Mouse (Mus musculus): ENCODE measurements around the gene Pip5k1b. TPM values are rescaled to one million over a fixed set of nuclear protein-coding genes. Genes with fewer than 3 reads are reported as not detected.

Pip5k1b gene
- polyA plus RNA-seq, 1 experiment from 2014 or later = 10.9 TPM

GRCm38 (mm10) chr19:24271326-24271725, 284.3 kb downstream of the Pip5k1b start:
- Histone ChIP-seq H3K27ac (replicated peaks in 1 of 2; ENCODE audit: control insufficient read depth in 1 of 2, insufficient read depth in 1 of 2, low read depth in 2 of 2, low read length in 2 of 2) (no peak overlapping the region), H3K9ac (ENCODE audit: low read length) (peak overlapping the region; percentile 32; the same call in 1 of the 2 replicates), H3K4me3 (ENCODE audit: control insufficient read depth in 1 of 2, insufficient read depth in 1 of 2, low read depth in 1 of 2, low read length in 2 of 2) (0 out of 4 replicates have a peak overlapping the region, but pooled peaks of 1 of the 2 experiments have one; percentile 14), H3K4me2 (ENCODE audit: low read length) (peak overlapping the region; percentile 46), H3K36me3 (ENCODE audit: control insufficient read depth, insufficient read depth, low read length) (peaks cover 55% of the 10 kb centered on the region), H3K9me3 (ENCODE audit: control insufficient read depth, low read length) (no peaks in the 10 kb centered on the region), H3K27me3 (ENCODE audit: control insufficient read depth, insufficient read depth, low read length) (no peaks in the 10 kb centered on the region), H3K4me1 (ENCODE audit: control insufficient read depth in 2 of 2, insufficient read depth in 2 of 2, low read length in 2 of 2) (peaks cover 0 to 3% of the 10 kb centered on the region in 2 experiments; a peak in 2 of 4 replicates)
- ATAC-seq (ENCODE audit: insufficient number of reproducible peaks, insufficient read depth, low FRiP score, low read depth) = no peak
- WGBS = 49% methylated on average over 7 of the region's 7 CpGs

GRCm38 (mm10) chr19:24268531-24268930, 287.1 kb downstream of the Pip5k1b start:
- H3K27me3 ChIP-seq (ENCODE audit: control insufficient read depth, insufficient read depth, low read length) = no peaks in the 10 kb centered on the region
- no peaks in the 10 kb centered on the region for H3K9me3 ChIP-seq (ENCODE audit: control insufficient read depth, low read length)
- WGBS = 79% methylated on average over 4 of the region's 4 CpGs
- H3K4me3 ChIP-seq (ENCODE audit: control insufficient read depth in 1 of 2, insufficient read depth in 1 of 2, low read depth in 1 of 2, low read length in 2 of 2) = no peak overlapping the region
- no peak for ATAC-seq (ENCODE audit: insufficient number of reproducible peaks, insufficient read depth, low FRiP score, low read depth)
- peaks cover 62% of the 10 kb centered on the region for H3K36me3 ChIP-seq (ENCODE audit: control insufficient read depth, insufficient read depth, low read length)
- H3K27ac ChIP-seq (replicated peaks in 1 of 2; ENCODE audit: control insufficient read depth in 1 of 2, insufficient read depth in 1 of 2, low read depth in 2 of 2, low read length in 2 of 2) = no peak overlapping the region
- H3K9ac ChIP-seq (ENCODE audit: low read length) = no peak overlapping the region
- H3K4me1 ChIP-seq (ENCODE audit: control insufficient read depth in 2 of 2, insufficient read depth in 2 of 2, low read length in 2 of 2) = peaks cover 0 to 3% of the 10 kb centered on the region in 2 experiments; a peak in 2 of 4 replicates
- H3K4me2 ChIP-seq (ENCODE audit: low read length) = no peak overlapping the region

GRCm38 (mm10) chr19:24266046-24266830, 289.4 kb downstream of the Pip5k1b start:
- Histone ChIP-seq H3K9ac (ENCODE audit: low read length) (no peak overlapping the region), H3K27me3 (ENCODE audit: control insufficient read depth, insufficient read depth, low read length) (no peaks in the 10 kb centered on the region), H3K4me1 (ENCODE audit: control insufficient read depth in 2 of 2, insufficient read depth in 2 of 2, low read length in 2 of 2) (no peaks in the 10 kb centered on the region), H3K36me3 (ENCODE audit: control insufficient read depth, insufficient read depth, low read length) (peaks cover 76% of the 10 kb centered on the region), H3K9me3 (ENCODE audit: control insufficient read depth, low read length) (no peaks in the 10 kb centered on the region), H3K4me2 (ENCODE audit: low read length) (no peak overlapping the region), H3K4me3 (ENCODE audit: control insufficient read depth in 1 of 2, insufficient read depth in 1 of 2, low read depth in 1 of 2, low read length in 2 of 2) (no peak overlapping the region), H3K27ac (replicated peaks in 1 of 2; ENCODE audit: control insufficient read depth in 1 of 2, insufficient read depth in 1 of 2, low read depth in 2 of 2, low read length in 2 of 2) (no peak overlapping the region)
- no peak for ATAC-seq (ENCODE audit: insufficient number of reproducible peaks, insufficient read depth, low FRiP score, low read depth)
- WGBS = 83% methylated on average over 7 of the region's 7 CpGs

GRCm38 (mm10) chr19:24264991-24265390, 290.7 kb downstream of the Pip5k1b start:
- H3K4me2 ChIP-seq (ENCODE audit: low read length) = no peak overlapping the region
- no peaks in the 10 kb centered on the region for H3K27me3 ChIP-seq (ENCODE audit: control insufficient read depth, insufficient read depth, low read length)
- H3K36me3 ChIP-seq (ENCODE audit: control insufficient read depth, insufficient read depth, low read length) = peaks cover 74% of the 10 kb centered on the region
- ATAC-seq (ENCODE audit: insufficient number of reproducible peaks, insufficient read depth, low FRiP score, low read depth) = 0 out of 2 replicates have a peak, but pooled peaks have one; percentile 60
- WGBS = 44% methylated on average over 7 of the region's 7 CpGs
- H3K9me3 ChIP-seq (ENCODE audit: control insufficient read depth, low read length) = no peaks in the 10 kb centered on the region
- H3K4me1 ChIP-seq (ENCODE audit: control insufficient read depth in 2 of 2, insufficient read depth in 2 of 2, low read length in 2 of 2) = peaks cover 0 to 2% of the 10 kb centered on the region in 2 experiments; a peak in 2 of 4 replicates
- H3K9ac ChIP-seq (ENCODE audit: low read length) = no peak overlapping the region
- H3K27ac ChIP-seq (replicated peaks in 1 of 2; ENCODE audit: control insufficient read depth in 1 of 2, insufficient read depth in 1 of 2, low read depth in 2 of 2, low read length in 2 of 2) = no peak overlapping the region
- H3K4me3 ChIP-seq (ENCODE audit: control insufficient read depth in 1 of 2, insufficient read depth in 1 of 2, low read depth in 1 of 2, low read length in 2 of 2) = no peak overlapping the region

GRCm38 (mm10) chr19:24262736-24263135, 292.9 kb downstream of the Pip5k1b start:
- H3K27ac ChIP-seq (replicated peaks in 1 of 2; ENCODE audit: control insufficient read depth in 1 of 2, insufficient read depth in 1 of 2, low read depth in 2 of 2, low read length in 2 of 2) = no peak overlapping the region
- H3K27me3 ChIP-seq (ENCODE audit: control insufficient read depth, insufficient read depth, low read length) = no peaks in the 10 kb centered on the region
- no peak overlapping the region for H3K4me2 ChIP-seq (ENCODE audit: low read length)
- H3K36me3 ChIP-seq (ENCODE audit: control insufficient read depth, insufficient read depth, low read length) = peaks cover 65% of the 10 kb centered on the region
- no peak overlapping the region for H3K4me3 ChIP-seq (ENCODE audit: control insufficient read depth in 1 of 2, insufficient read depth in 1 of 2, low read depth in 1 of 2, low read length in 2 of 2)
- H3K9ac ChIP-seq (ENCODE audit: low read length) = no peak overlapping the region
- ATAC-seq (ENCODE audit: insufficient number of reproducible peaks, insufficient read depth, low FRiP score, low read depth) = no peak
- H3K9me3 ChIP-seq (ENCODE audit: control insufficient read depth, low read length) = no peaks in the 10 kb centered on the region
- 85% methylated on average over 14 of the region's 14 CpGs for WGBS
- H3K4me1 ChIP-seq (ENCODE audit: control insufficient read depth in 2 of 2, insufficient read depth in 2 of 2, low read length in 2 of 2) = peaks cover 8 to 17% of the 10 kb centered on the region in 2 experiments

GRCm38 (mm10) chr19:24259390-24260351, 296.0 kb downstream of the Pip5k1b start:
- Histone ChIP-seq H3K4me2 (ENCODE audit: low read length) (no peak overlapping the region), H3K4me3 (ENCODE audit: control insufficient read depth in 1 of 2, insufficient read depth in 1 of 2, low read depth in 1 of 2, low read length in 2 of 2) (no peak overlapping the region), H3K9ac (ENCODE audit: low read length) (no peak overlapping the region), H3K27me3 (ENCODE audit: control insufficient read depth, insufficient read depth, low read length) (no peaks in the 10 kb centered on the region), H3K27ac (replicated peaks in 1 of 2; ENCODE audit: control insufficient read depth in 1 of 2, insufficient read depth in 1 of 2, low read depth in 2 of 2, low read length in 2 of 2) (peak overlapping the region in 1 of 2 experiments; percentile 41; a peak in 1 of 4 replicates), H3K9me3 (ENCODE audit: control insufficient read depth, low read length) (no peaks in the 10 kb centered on the region), H3K4me1 (ENCODE audit: control insufficient read depth in 2 of 2, insufficient read depth in 2 of 2, low read length in 2 of 2) (peaks cover 8 to 17% of the 10 kb centered on the region in 2 experiments), H3K36me3 (ENCODE audit: control insufficient read depth, insufficient read depth, low read length) (peaks cover 39% of the 10 kb centered on the region)
- 64% methylated on average over 12 of the region's 12 CpGs for WGBS
- ATAC-seq (ENCODE audit: insufficient number of reproducible peaks, insufficient read depth, low FRiP score, low read depth) = 0 out of 2 replicates have a peak, but pooled peaks have one; percentile 37

DNA sequence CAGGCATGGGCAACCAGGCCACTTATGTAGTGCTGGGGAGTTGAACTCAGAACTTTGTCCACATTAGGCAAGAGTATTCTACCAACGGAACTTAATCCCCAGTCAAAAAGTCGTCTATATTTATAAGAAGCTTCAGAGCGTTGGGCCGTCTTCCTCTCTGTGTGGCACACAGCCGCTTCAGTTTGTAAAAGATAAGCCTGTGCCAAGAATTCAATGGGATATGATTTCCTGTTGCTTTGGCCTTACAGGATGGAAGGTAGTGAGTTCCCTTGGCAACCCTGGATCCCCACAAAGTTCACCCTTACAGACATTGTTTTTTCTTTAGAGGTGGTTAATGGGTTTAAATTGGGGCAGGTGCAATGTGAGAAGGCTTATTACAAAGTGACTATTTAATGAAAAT, 297.3 kb downstream of the Pip5k1b start:
- Histone ChIP-seq H3K27ac (replicated peaks in 1 of 2; ENCODE audit: control insufficient read depth in 1 of 2, insufficient read depth in 1 of 2, low read depth in 2 of 2, low read length in 2 of 2) (peak overlapping the region; percentile 24 to 25; a peak in 2 of 4 replicates), H3K4me2 (ENCODE audit: low read length) (no peak overlapping the region), H3K9me3 (ENCODE audit: control insufficient read depth, low read length) (no peaks in the 10 kb centered on the region), H3K9ac (ENCODE audit: low read length) (no peak overlapping the region), H3K36me3 (ENCODE audit: control insufficient read depth, insufficient read depth, low read length) (peaks cover 26% of the 10 kb centered on the region), H3K4me3 (ENCODE audit: control insufficient read depth in 1 of 2, insufficient read depth in 1 of 2, low read depth in 1 of 2, low read length in 2 of 2) (no peak overlapping the region), H3K4me1 (ENCODE audit: control insufficient read depth in 2 of 2, insufficient read depth in 2 of 2, low read length in 2 of 2) (peaks cover 10 to 17% of the 10 kb centered on the region in 2 experiments), H3K27me3 (ENCODE audit: control insufficient read depth, insufficient read depth, low read length) (no peaks in the 10 kb centered on the region)
- no peak for ATAC-seq (ENCODE audit: insufficient number of reproducible peaks, insufficient read depth, low FRiP score, low read depth)
- 5% methylated on average over 5 of the region's 5 CpGs for WGBS

Measured in heart, embryonic 14.5 days (tissue).